Mouse (Mus musculus) liver, embryonic 16.5 days (tissue): ENCODE results near the gene Clstn1. TPM values are rescaled to one million over a fixed set of nuclear protein-coding genes. Genes with fewer than 3 reads are reported as not detected.

Source experiments
- ATAC-seq: fragments of 200-750 bp; cut with Nextera tagmentation; 2 replicates; pipeline ENCODE4 v1.8.0; 2017; ENCODE audit warnings: low read depth, mild to moderate bottlenecking, moderate number of reproducible peaks, moderate library complexity
- H3K27ac ChIP-seq: fragments of 300-500 bp; sonication (generic); 2 replicates; pipeline ENCODE4 v1.5.1; 2014; ENCODE audit warnings: mild to moderate bottlenecking, low read length
- H3K27me3 ChIP-seq: fragments of 300-500 bp; sonication (generic); 2 replicates; pipeline ENCODE4 v1.6.1; 2014; ENCODE audit warnings: low read depth, low read length, mixed read lengths; ENCODE audit not compliant: control insufficient read depth, insufficient read depth
- H3K36me3 ChIP-seq: fragments of 300-500 bp; sonication (generic); 2 replicates; pipeline ENCODE4 v1.6.1; 2014; ENCODE audit warnings: mild to moderate bottlenecking; ENCODE audit not compliant: control insufficient read depth, insufficient read depth
- H3K4me1 ChIP-seq: fragments of 300-500 bp; sonication (generic); 2 replicates; pipeline ENCODE4 v1.6.1; 2014; ENCODE audit warnings: low read depth, low read length, mixed read lengths; ENCODE audit not compliant: control insufficient read depth
- H3K4me2 ChIP-seq: fragments of 300-500 bp; sonication (generic); 2 replicates; pipeline ENCODE4 v1.6.1; 2014; ENCODE audit warnings: low read depth, low read length, mixed read lengths
- H3K4me3 ChIP-seq: fragments of 300-500 bp; sonication (generic); 2 replicates; pipeline ENCODE4 v1.5.1; 2014; ENCODE audit warnings: low read depth, mild to moderate bottlenecking, low read length
- H3K9ac ChIP-seq: fragments of 300-500 bp; sonication (generic); 2 replicates; pipeline ENCODE4 v1.6.1; 2014; ENCODE audit warnings: low read depth, low read length
- H3K9me3 ChIP-seq: fragments of 300-500 bp; sonication (generic); replicated peaks from 2 replicates; pipeline ENCODE4 v1.6.1; 2016; ENCODE audit warnings: low read length; ENCODE audit not compliant: control insufficient read depth
- WGBS: fragments of 180-500 bp; shearing (Covaris S2); extraction: QIAGEN DNeasy Blood & Tissue Kit; methylation state at CpG from one replicate; pipeline ENCODE4 v1.1.7; 2014; ENCODE audit not compliant: insufficient replicate concordance; 5-methylcytosine and 5-hydroxymethylcytosine counted together
- polyA plus RNA-seq: library from polyadenylated mRNA; unstranded; fragments of >200 nt; fragmentation: Nextera tagmentation; extraction: Ambion mirVana; gene quantifications from 2 replicates; pipeline ENCODE4 v1.2.1, GENCODE M21; 2015

Clstn1 gene
- polyA plus RNA-seq, 1 experiment from 2014 or later = 1.1 TPM

DNA sequence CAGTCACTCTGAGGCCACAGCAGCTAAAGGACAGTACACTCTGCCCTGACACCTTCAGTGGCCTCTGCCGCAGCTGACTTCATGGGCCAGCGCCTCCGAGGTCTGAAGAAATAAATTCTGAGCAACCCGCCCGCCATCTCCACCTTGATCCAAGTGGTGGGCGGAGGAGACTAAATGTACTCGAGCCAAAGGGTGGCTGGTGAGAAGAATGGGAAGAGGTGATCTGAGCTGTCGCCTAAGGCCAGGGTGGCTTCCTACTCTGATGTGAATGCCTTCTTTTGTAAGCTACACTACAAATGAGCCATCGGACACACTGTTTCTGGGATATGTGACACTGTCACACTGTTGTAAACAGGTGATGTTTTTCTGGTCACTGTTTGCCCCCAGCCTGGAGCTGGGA, 59.5 kb downstream of the Clstn1 start:
- Histone ChIP-seq H3K27ac (no peak overlapping the region), H3K9ac (no peak overlapping the region), H3K4me2 (no peak overlapping the region), H3K4me3 (no peak overlapping the region), H3K4me1 (no peaks in the 10 kb centered on the region; the same call in 1 of the 2 replicates), H3K9me3 (no peaks in the 10 kb centered on the region), H3K36me3 (no peaks in the 10 kb centered on the region), H3K27me3 (no peaks in the 10 kb centered on the region)
- ATAC-seq = no peak
- 75% methylated on average over 9 of the region's 9 CpGs for WGBS

DNA sequence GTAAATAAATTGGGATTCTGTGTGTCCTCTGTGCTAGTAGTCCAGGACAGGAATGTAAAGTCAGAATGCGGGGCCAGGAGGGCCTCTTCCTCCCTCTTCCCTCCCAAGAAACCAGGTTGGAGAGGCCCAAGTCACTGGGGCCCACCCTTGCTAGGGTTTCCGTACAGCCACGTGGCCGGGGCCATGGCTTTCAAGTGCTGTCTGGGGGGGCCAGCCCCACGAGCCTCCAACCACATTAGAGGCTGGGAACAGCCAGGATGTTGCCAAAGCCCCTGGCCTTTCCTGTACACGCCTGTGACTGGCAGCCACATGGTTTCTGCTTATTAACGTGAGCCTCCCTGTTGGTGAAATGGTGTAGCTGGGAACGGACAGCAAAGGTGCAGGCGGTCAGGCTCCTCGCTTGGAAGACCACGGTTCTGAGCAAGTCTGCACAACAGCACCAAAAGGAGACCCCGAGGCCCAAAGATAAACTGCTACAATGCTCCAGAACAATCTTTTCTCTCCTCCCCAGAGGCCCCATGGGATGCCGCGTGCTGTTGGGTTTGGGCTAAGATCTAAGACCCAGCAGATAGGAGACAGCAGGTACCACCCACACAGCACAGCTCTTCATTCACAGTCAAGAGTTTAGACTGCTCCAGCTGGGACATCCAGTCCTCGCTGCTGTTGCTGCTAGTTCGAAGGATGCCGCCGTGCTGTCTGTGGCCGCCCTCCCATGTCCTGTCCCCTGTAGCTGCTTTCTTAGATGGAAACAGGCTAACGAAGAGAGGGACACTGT, 62.0 kb downstream of the Clstn1 start:
- H3K9ac ChIP-seq = no peak overlapping the region
- H3K36me3 ChIP-seq = no peaks in the 10 kb centered on the region
- no peaks in the 10 kb centered on the region for H3K9me3 ChIP-seq
- no peak; the same call in 1 of the 2 replicates for ATAC-seq
- H3K27ac ChIP-seq = no peak overlapping the region
- no peak overlapping the region for H3K4me3 ChIP-seq
- H3K27me3 ChIP-seq = no peaks in the 10 kb centered on the region
- no peak overlapping the region for H3K4me2 ChIP-seq
- H3K4me1 ChIP-seq = no peaks in the 10 kb centered on the region
- WGBS = 52% methylated on average over 20 of the region's 20 CpGs

DNA sequence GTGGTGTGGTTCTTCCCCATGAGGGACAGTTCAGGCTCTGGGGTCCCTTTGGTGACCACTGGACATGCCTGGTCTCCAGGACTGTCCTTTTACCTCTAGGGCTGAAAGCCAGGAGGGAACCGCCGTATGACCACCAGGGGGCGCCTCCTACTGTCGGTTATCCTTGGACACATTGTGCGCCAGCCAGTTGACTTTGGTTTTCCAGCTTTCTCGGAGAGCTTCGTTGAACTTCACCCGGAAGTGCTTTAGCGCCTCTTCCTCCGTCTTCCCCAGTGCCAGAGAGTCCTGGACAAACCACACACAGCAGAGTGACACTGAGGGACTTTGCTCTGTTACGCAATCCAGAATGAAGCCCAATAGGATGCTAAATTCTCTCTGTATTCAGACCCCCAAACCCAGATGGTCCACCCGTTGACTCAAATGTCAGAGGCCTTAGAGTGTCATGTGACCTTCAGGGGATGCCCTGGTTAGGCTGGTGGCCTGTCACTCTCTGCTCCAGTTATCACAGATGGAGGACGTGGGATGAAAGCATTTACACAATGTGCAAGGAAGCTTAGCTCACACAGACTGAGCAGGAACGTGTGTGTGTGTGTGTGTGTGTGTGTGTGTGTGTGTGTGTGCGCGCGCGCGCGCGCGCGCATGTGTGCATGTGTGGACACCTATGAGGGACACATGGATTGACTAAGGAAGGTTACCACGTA, 64.4 kb downstream of the Clstn1 start:
- no peak overlapping the region for H3K4me2 ChIP-seq
- no peaks in the 10 kb centered on the region for H3K36me3 ChIP-seq
- no peaks in the 10 kb centered on the region for H3K27me3 ChIP-seq
- no peak overlapping the region for H3K27ac ChIP-seq
- no peak overlapping the region for H3K4me3 ChIP-seq
- no peaks in the 10 kb centered on the region for H3K9me3 ChIP-seq
- WGBS = 57% methylated on average over 24 of the region's 24 CpGs
- no peak overlapping the region for H3K9ac ChIP-seq
- H3K4me1 ChIP-seq = no peaks in the 10 kb centered on the region
- no peak for ATAC-seq

DNA sequence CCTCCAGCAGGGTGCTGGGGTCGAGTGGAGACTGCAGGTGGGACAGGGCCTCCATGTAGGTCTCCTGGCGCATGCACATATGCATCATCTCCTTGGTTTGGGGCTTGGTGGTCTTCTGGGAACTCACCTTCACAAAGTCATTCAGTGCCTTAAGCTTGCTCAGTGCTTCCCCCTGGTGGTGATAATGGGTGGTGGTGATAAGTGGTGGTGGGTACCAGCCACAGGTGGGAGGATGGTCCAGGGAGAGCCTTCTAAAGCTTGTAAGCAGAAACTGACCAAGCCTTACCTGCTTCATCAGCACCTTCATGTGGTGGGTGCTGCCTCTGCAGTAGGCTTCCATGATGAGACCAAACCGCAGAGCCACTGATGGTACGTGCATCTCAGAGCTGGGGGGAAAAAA, 68.0 kb downstream of the Clstn1 start:
- Histone ChIP-seq H3K27me3 (no peaks in the 10 kb centered on the region), H3K36me3 (no peaks in the 10 kb centered on the region), H3K4me3 (no peak overlapping the region), H3K9me3 (no peaks in the 10 kb centered on the region), H3K4me1 (no peaks in the 10 kb centered on the region), H3K4me2 (no peak overlapping the region), H3K27ac (no peak overlapping the region), H3K9ac (no peak overlapping the region)
- no peak for ATAC-seq
- 70% methylated on average over 4 of the region's 4 CpGs for WGBS

DNA sequence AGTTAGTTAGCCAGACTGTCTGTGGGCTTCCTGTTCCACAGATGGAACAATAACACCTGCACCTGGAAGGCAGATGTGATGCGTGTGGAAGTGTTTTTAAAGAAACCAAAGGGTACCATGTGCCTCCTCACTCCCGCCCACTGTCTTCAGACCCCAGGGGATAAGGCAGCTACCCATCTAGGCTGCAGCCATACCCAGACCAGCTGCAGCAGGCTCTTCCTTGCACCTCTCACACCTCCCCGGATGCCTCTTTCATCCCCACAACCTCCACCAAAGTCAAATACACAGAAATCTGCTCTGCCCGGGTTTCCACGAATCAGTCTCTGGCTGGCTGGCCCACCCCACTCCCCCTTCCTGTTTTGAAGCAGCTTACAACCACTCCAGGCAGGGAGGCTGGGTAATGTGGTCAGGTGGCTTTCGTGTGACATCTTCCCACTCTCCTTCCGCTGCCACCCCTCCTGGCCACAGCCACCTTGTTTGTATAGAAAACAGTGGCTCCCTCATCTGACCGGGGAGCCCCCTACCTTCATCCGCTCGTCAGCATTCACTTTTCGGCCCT, 71.7 kb downstream of the Clstn1 start:
- Histone ChIP-seq H3K9me3 (no peaks in the 10 kb centered on the region), H3K4me2 (no peak overlapping the region), H3K4me3 (no peak overlapping the region), H3K27me3 (no peaks in the 10 kb centered on the region), H3K36me3 (no peaks in the 10 kb centered on the region), H3K9ac (no peak overlapping the region), H3K27ac (no peak overlapping the region), H3K4me1 (no peaks in the 10 kb centered on the region)
- no peak; the same call in 1 of the 2 replicates for ATAC-seq
- 43% methylated on average over 11 of the region's 11 CpGs for WGBS

DNA sequence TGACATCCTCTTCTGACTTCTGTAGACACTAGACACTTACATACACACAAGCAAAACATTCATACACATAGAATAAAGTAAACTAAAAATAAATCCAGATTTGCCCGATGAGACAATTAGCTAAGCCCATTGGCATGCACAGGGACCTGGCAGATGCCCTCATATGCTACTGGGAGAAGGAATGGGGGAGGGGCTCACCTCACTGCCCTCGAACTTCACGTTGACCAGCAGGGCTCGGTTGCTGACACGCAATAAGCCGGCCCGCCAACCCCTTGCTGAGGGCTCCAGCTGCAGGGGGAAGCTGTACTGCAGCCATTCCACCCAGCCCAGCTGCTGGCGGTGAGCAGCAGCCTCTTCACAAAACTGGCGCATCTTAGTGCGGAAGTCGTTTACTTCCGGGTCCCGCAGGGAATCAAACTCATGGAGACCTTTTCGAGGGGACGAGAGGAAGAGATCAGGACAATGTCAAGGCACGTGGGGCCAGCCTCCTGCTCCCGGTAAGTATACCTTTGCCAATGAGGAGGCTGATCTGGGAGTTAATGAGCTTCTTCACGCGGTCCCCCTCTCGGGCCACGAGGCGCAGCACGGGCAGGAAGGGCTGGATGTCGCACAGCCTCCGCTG, 73.3 kb downstream of the Clstn1 start:
- ATAC-seq = no peak
- Histone ChIP-seq H3K4me2 (no peak overlapping the region), H3K9ac (no peak overlapping the region), H3K36me3 (no peaks in the 10 kb centered on the region), H3K4me3 (no peak overlapping the region), H3K27ac (no peak overlapping the region), H3K4me1 (no peaks in the 10 kb centered on the region), H3K9me3 (no peaks in the 10 kb centered on the region), H3K27me3 (no peaks in the 10 kb centered on the region)
- WGBS = 73% methylated on average over 25 of the region's 25 CpGs

DNA sequence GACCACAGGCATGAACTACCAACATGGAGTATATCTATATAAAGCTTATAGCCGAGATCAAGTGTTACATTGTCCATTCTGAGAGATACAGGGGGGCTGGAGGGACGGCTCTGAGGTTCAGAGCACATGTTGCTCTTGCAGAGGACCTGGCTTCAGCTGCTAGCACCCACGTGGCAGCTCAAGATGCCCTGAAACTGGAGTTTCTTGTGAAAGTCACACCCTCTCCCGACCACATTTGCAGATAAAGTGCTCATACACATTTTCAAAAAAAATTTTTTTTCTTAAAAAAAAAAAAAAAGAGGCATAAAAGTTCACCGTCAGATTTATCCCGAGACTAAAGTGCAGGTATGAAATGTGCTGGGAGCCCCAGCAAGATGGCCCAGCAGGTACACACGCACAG, 74.3 kb downstream of the Clstn1 start:
- H3K4me2 ChIP-seq = no peak overlapping the region
- H3K27me3 ChIP-seq = no peaks in the 10 kb centered on the region
- H3K9ac ChIP-seq = no peak overlapping the region
- no peak overlapping the region for H3K4me3 ChIP-seq
- ATAC-seq = no peak
- no peaks in the 10 kb centered on the region for H3K9me3 ChIP-seq
- H3K36me3 ChIP-seq = no peaks in the 10 kb centered on the region
- H3K4me1 ChIP-seq = no peaks in the 10 kb centered on the region
- no peak overlapping the region for H3K27ac ChIP-seq
- whole genome bisulfite sequencing = 43% methylated on average over 7 of the region's 7 CpGs

DNA sequence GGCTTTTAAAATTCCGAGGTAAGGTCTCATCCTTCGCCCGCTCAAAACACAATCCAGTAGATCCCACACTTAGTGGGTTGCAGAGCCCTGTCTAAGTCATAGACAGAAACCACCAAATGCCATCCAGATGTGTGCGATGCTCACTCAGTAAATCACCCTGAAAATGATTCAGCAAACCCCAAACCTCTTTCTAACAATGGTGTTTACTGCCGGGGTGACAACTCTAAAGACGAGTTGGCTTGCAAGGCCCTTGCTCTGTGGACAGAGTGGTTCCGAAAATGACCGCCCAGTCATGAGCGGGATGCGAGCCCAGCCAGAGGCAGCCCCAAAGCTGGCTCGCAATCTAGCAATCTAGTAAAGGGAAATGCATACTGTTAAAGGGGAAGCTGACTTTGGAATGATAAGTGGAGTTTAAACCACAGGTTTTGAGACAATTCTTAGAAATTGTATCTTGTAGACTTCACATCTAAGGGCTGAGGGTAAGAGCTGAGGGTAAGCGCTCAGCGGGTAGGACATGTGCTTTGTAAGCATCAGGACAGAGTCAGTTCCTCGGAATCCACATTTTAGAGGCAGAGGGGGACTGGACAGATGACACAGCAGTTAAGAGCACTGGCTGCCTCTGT, 75.8 kb downstream of the Clstn1 start:
- no peak overlapping the region for H3K4me3 ChIP-seq
- H3K4me2 ChIP-seq = no peak overlapping the region
- WGBS = 26% methylated on average over 14 of the region's 14 CpGs
- H3K4me1 ChIP-seq = no peaks in the 10 kb centered on the region
- no peaks in the 10 kb centered on the region for H3K36me3 ChIP-seq
- no peaks in the 10 kb centered on the region for H3K27me3 ChIP-seq
- H3K9me3 ChIP-seq = no peaks in the 10 kb centered on the region
- H3K27ac ChIP-seq = no peak overlapping the region
- H3K9ac ChIP-seq = no peak overlapping the region
- ATAC-seq = no peak
